Mouse (Mus musculus): Measurements from ENCODE around the gene Gale. TPM values are rescaled to one million over a fixed set of nuclear protein-coding genes. Genes with fewer than 3 reads are reported as not detected.

The Gale gene
- polyA plus RNA-seq, 1 experiment from 2014 or later: 50.1 TPM

DNA sequence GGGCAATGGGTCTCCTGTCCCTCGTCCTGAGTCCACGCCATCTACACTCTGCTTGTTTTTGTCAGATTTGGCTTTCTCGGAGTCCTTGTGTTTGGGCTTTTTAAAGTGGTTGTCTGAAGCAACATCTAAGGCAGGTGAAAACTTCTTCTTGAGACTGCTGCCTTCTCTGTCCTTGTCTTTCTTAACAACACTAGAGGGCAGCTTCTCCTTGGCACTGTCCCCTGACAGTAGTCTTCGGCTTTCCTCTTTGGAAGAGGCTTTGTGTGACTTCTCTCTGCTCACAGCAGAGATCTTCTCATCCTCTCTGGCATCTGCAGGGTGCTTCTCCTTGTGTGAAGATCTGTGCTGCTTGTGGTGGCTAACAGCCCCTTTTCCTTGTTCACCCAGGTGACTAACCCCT is 47.1 kb downstream of the Gale start:
- 91% methylated on average over 4 of the region's 4 CpGs for WGBS
- Histone ChIP-seq H3K27me3 (replicated peaks; ENCODE audit: control insufficient read depth, insufficient read depth, low read length) (no peaks in the 10 kb centered on the region), H3K36me3 (ENCODE audit: control insufficient read depth, insufficient read depth, low read length) (peaks cover 43% of the 10 kb centered on the region), H3K4me2 (ENCODE audit: low read length) (no peak overlapping the region), H3K4me3 (ENCODE audit: low read length) (no peak overlapping the region), H3K4me1 (ENCODE audit: control insufficient read depth, insufficient read depth, low read depth, low read length) (no peaks in the 10 kb centered on the region), H3K9ac (ENCODE audit: low read depth, low read length) (no peak overlapping the region), H3K27ac (ENCODE audit: low read depth, low read length) (no peak overlapping the region), H3K9me3 (ENCODE audit: control insufficient read depth, low read length) (no peaks in the 10 kb centered on the region)
- ATAC-seq: no peak

DNA sequence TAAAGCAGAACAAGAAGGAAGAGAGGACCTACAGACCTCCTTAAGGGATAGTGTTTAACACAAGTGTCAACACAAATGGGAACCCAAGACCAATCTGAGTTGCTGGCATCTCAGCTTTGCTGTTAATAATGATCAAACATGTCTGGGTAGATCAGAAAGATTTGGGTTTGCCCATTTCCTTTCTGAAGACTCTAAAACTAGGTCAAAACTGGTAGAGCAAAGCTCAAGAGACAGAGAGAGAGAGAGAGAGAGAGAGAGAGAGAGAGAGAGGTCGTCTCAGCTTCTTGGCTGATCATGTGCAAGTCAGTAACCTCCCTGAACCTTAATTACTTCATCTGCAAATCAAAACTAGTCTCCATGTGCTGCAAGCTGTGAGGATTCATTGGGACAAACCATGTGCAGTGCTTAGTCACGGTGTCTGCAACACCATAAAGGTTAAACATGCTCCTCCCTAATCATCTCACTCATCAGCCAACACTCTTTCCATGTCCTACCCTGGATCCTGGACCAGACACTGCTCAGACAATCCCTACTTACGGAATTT is 52.6 kb downstream of the Gale start:
- no peak for ATAC-seq
- WGBS: 87% methylated on average over 3 of the region's 3 CpGs
- H3K4me1 ChIP-seq (ENCODE audit: control insufficient read depth, insufficient read depth, low read depth, low read length): peaks cover 11% of the 10 kb centered on the region
- peaks cover 11% of the 10 kb centered on the region for H3K36me3 ChIP-seq (ENCODE audit: control insufficient read depth, insufficient read depth, low read length)
- no peaks in the 10 kb centered on the region for H3K27me3 ChIP-seq (replicated peaks; ENCODE audit: control insufficient read depth, insufficient read depth, low read length)
- H3K9me3 ChIP-seq (ENCODE audit: control insufficient read depth, low read length): no peaks in the 10 kb centered on the region
- H3K27ac ChIP-seq (ENCODE audit: low read depth, low read length): no peak overlapping the region
- H3K9ac ChIP-seq (ENCODE audit: low read depth, low read length): no peak overlapping the region
- no peak overlapping the region for H3K4me2 ChIP-seq (ENCODE audit: low read length)
- H3K4me3 ChIP-seq (ENCODE audit: low read length): no peak overlapping the region

Other genes with a start within 250 kb of the Gale start
- not detected in 2 replicates for gene Il22ra1, start 235.6 kb upstream of the Gale start, polyA plus RNA-seq (2015; fragmentation: Nextera tagmentation; extraction: Ambion mirVana)
- gene Myom3, start 204.0 kb upstream of the Gale start, polyA plus RNA-seq (2015; fragmentation: Nextera tagmentation; extraction: Ambion mirVana): 0.90 and 0.99 TPM in 2 replicates
- gene Srsf10, start 108.0 kb upstream of the Gale start, polyA plus RNA-seq (2015; fragmentation: Nextera tagmentation; extraction: Ambion mirVana): 144 and 166 TPM in 2 replicates
- gene Pnrc2, start 89.9 kb upstream of the Gale start, polyA plus RNA-seq (2015; fragmentation: Nextera tagmentation; extraction: Ambion mirVana): 98.2 and 103 TPM in 2 replicates
- 0.09 and 0.10 TPM in 2 replicates for gene Cnr2, start 68.3 kb upstream of the Gale start, polyA plus RNA-seq (2015; fragmentation: Nextera tagmentation; extraction: Ambion mirVana)
- gene Fuca1, start 43.0 kb upstream of the Gale start, polyA plus RNA-seq (2015; fragmentation: Nextera tagmentation; extraction: Ambion mirVana): 74.1 and 78.4 TPM in 2 replicates
- 64.7 and 66.8 TPM in 2 replicates for gene Hmgcl, start 17.3 kb upstream of the Gale start, polyA plus RNA-seq (2015; fragmentation: Nextera tagmentation; extraction: Ambion mirVana)
- 225 and 229 TPM in 2 replicates for gene Lypla2, start 8.9 kb downstream of the Gale start, polyA plus RNA-seq (2015; fragmentation: Nextera tagmentation; extraction: Ambion mirVana)
- gene Pithd1, start 23.5 kb downstream of the Gale start, polyA plus RNA-seq (2015; fragmentation: Nextera tagmentation; extraction: Ambion mirVana): 60.6 and 67.1 TPM in 2 replicates
- gene Eloa, start 58.0 kb downstream of the Gale start, polyA plus RNA-seq (2015; fragmentation: Nextera tagmentation; extraction: Ambion mirVana): 25.0 and 27.1 TPM in 2 replicates
- gene Rpl11, start 89.7 kb downstream of the Gale start, polyA plus RNA-seq (2015; fragmentation: Nextera tagmentation; extraction: Ambion mirVana): 233 and 244 TPM in 2 replicates
- 214 and 226 TPM in 2 replicates for gene Id3, start 179.8 kb downstream of the Gale start, polyA plus RNA-seq (2015; fragmentation: Nextera tagmentation; extraction: Ambion mirVana)
- 3.4 TPM in 2 replicates for gene E2f2, start 208.7 kb downstream of the Gale start, polyA plus RNA-seq (2015; fragmentation: Nextera tagmentation; extraction: Ambion mirVana)
- 6.2 and 7.9 TPM in 2 replicates for gene Asap3, start 242.6 kb downstream of the Gale start, polyA plus RNA-seq (2015; fragmentation: Nextera tagmentation; extraction: Ambion mirVana)

All from hindbrain, embryonic 16.5 days (tissue).